Mouse (Mus musculus) lung, adult 2 months (tissue): ENCODE results near the gene Plekha5.

ENCODE experiments used
- CTCF ChIP-seq: fragments of 200-500 bp; IDR thresholded peaks from 2 replicates; pipeline ENCODE4 v1.5.1; 2011; ENCODE audit warnings: mild to moderate bottlenecking, low read length, control low read depth; ENCODE audit not compliant: insufficient read depth
- POLR2A ChIP-seq: fragments of 200-500 bp; IDR thresholded peaks from 2 replicates; pipeline ENCODE4 v1.6.1; 2011; ENCODE audit warnings: low read depth, mild to moderate bottlenecking, control low read depth, low read length, borderline replicate concordance; ENCODE audit errors: extremely low read depth

- TF ChIP-seq CTCF, result no peak
- TF ChIP-seq POLR2A, result no peak
Measured at GRCm38 (mm10) chr6:140516202-140516601, 92.3 kb downstream of the Plekha5 start.
